ENCODE assay signal across 13 mouse cellular contexts in genomic region chr5:74816523-74816922, GRCm38 (mm10).
DNase-seq lines count a peak whose midpoint lies in the region; ATAC-seq and TF ChIP-seq lines count a peak whose summit lies in the region.
"Had no signal": no experiment of that assay in that cellular context is flagged by ENCODE, and none has a peak within 500 bp of the region (broad histone marks: within the 10 kb centered on the region; RNA-seq: fewer than 3 reads in every experiment).

No protein-coding gene starts in this region.

- H3K4me2 ChIP-seq in kidney, embryonic 16.5 days (replicated peaks; ENCODE audit: low read depth, low read length): no peak overlapping the region
- H3K4me2 ChIP-seq in lung, embryonic 16.5 days (ENCODE audit: low read depth, low read length): no peak overlapping the region
- no peak overlapping the region for H3K4me2 ChIP-seq in liver, embryonic 11.5 days
- H3K4me2 ChIP-seq in stomach, postnatal 0 days (replicated peaks; ENCODE audit: low read depth): no peak overlapping the region

- ATAC-seq in kidney, embryonic 16.5 days (ENCODE audit: low FRiP score, low TSS enrichment): 0 out of 2 replicates have a peak, but pooled peaks have one; percentile 39
- ATAC-seq in lung, embryonic 16.5 days (ENCODE audit: low read depth): peak; percentile 62; the same call in 1 of the 2 replicates
- ATAC-seq in liver, embryonic 11.5 days (replicated peaks; ENCODE audit: low FRiP score): no peak
- ATAC-seq in granulocyte monocyte progenitor cell, adult 5-6 weeks (replicated peaks; ENCODE audit: poor library complexity, severe bottlenecking): no peak
- no peak for ATAC-seq in stomach, postnatal 0 days (ENCODE audit: low FRiP score, low TSS enrichment)

- no peaks in the 10 kb centered on the region for H3K4me1 ChIP-seq in kidney, embryonic 16.5 days (ENCODE audit: insufficient read depth, low read length)
- H3K4me1 ChIP-seq in lung, embryonic 16.5 days (replicated peaks; ENCODE audit: control insufficient read depth, insufficient read depth, low read length): peaks cover 6% of the 10 kb centered on the region
- H3K4me1 ChIP-seq in liver, embryonic 11.5 days (replicated peaks; ENCODE audit: control insufficient read depth, insufficient read depth, low read length): no peaks in the 10 kb centered on the region
- H3K4me1 ChIP-seq in stomach, postnatal 0 days (replicated peaks; ENCODE audit: control insufficient read depth, insufficient read depth): no peaks in the 10 kb centered on the region

- no peak overlapping the region for H3K4me3 ChIP-seq in kidney, embryonic 16.5 days (ENCODE audit: low read length)
- H3K4me3 ChIP-seq in lung, embryonic 16.5 days (ENCODE audit: low read length): no peak overlapping the region
- H3K4me3 ChIP-seq in liver, embryonic 11.5 days (ENCODE audit: low read depth, low read length): no peak overlapping the region
- no peak overlapping the region for H3K4me3 ChIP-seq in stomach, postnatal 0 days (ENCODE audit: low read depth, low read length)
- H3K4me3 ChIP-seq: forebrain, embryonic 10.5 days; heart, embryonic 10.5 days had no signal

- TF ChIP-seq CTCF in stomach, postnatal 0 days (IDR thresholded peaks at IDR 0.05; ENCODE audit: low read depth): no peak

- H3K27ac ChIP-seq in kidney, embryonic 16.5 days (ENCODE audit: low read length): no peak overlapping the region
- H3K27ac ChIP-seq in lung, embryonic 16.5 days (ENCODE audit: low read length): no peak overlapping the region
- H3K27ac ChIP-seq in liver, embryonic 11.5 days (ENCODE audit: low read depth, low read length): no peak overlapping the region
- H3K27ac ChIP-seq in stomach, postnatal 0 days (replicated peaks): no peak overlapping the region
- H3K27ac ChIP-seq: forebrain, embryonic 10.5 days; heart, embryonic 10.5 days; macrophage had no signal

- no peaks in the 10 kb centered on the region for H3K36me3 ChIP-seq in kidney, embryonic 16.5 days (ENCODE audit: insufficient read depth, low read length)
- H3K36me3 ChIP-seq in lung, embryonic 16.5 days (ENCODE audit: control insufficient read depth, insufficient read depth, low read length): no peaks in the 10 kb centered on the region
- no peaks in the 10 kb centered on the region for H3K36me3 ChIP-seq in liver, embryonic 11.5 days (ENCODE audit: control insufficient read depth, insufficient read depth, low read length)
- no peaks in the 10 kb centered on the region for H3K36me3 ChIP-seq in stomach, postnatal 0 days (ENCODE audit: control insufficient read depth, insufficient read depth, low read length)
- H3K36me3 ChIP-seq: forebrain, embryonic 10.5 days; heart, embryonic 10.5 days had no signal

- TF ChIP-seq EP300 in stomach, postnatal 0 days (optimal IDR thresholded peaks at IDR 0.05): no peak

- H3K9me3 ChIP-seq in kidney, embryonic 16.5 days (ENCODE audit: low read length): no peaks in the 10 kb centered on the region
- no peaks in the 10 kb centered on the region for H3K9me3 ChIP-seq in lung, embryonic 16.5 days (ENCODE audit: control insufficient read depth, low read length)
- H3K9me3 ChIP-seq in liver, embryonic 11.5 days (ENCODE audit: control insufficient read depth, low read length): no peaks in the 10 kb centered on the region
- no peaks in the 10 kb centered on the region for H3K9me3 ChIP-seq in stomach, postnatal 0 days (ENCODE audit: control insufficient read depth, low read length)
- H3K9me3 ChIP-seq: forebrain, embryonic 10.5 days; heart, embryonic 10.5 days had no signal

- no peaks in the 10 kb centered on the region for H3K27me3 ChIP-seq in kidney, embryonic 16.5 days (ENCODE audit: insufficient read depth, low read length)
- no peaks in the 10 kb centered on the region for H3K27me3 ChIP-seq in lung, embryonic 16.5 days (ENCODE audit: control insufficient read depth, insufficient read depth, low read depth, low read length)
- no peaks in the 10 kb centered on the region for H3K27me3 ChIP-seq in liver, embryonic 11.5 days (replicated peaks; ENCODE audit: control insufficient read depth, insufficient read depth, low read length)
- no peaks in the 10 kb centered on the region for H3K27me3 ChIP-seq in stomach, postnatal 0 days (ENCODE audit: control insufficient read depth, insufficient read depth, low read length)

- peak; percentile 24 for DNase-seq in gastrocnemius, postnatal 10 days
- DNase-seq in gastrocnemius, adult 8-10 months (ENCODE audit: low spot score in 2 of 2): no peak
- peak; percentile 61 for DNase-seq in NIH3T3 (ENCODE audit: low read depth)
- no peak for DNase-seq in liver, embryonic 11.5 days (ENCODE audit: low spot score)
- no peak for DNase-seq in stomach, postnatal 0 days (ENCODE audit: low spot score)
- DNase-seq: embryo, embryonic 11 days; thymus, postnatal 36 days had no signal

- no peak overlapping the region for H3K9ac ChIP-seq in kidney, embryonic 16.5 days (replicated peaks; ENCODE audit: low read length)
- no peak overlapping the region for H3K9ac ChIP-seq in lung, embryonic 16.5 days (ENCODE audit: low read length)
- H3K9ac ChIP-seq in liver, embryonic 11.5 days (ENCODE audit: low read depth, low read length): no peak overlapping the region
- no peak overlapping the region for H3K9ac ChIP-seq in stomach, postnatal 0 days (ENCODE audit: low read length)

- 30% methylated on average over 5 of the region's 5 CpGs for WGBS in kidney, embryonic 16.5 days
- 40% methylated on average over 5 of the region's 5 CpGs for WGBS in lung, embryonic 16.5 days
- 71% methylated on average over 5 of the region's 5 CpGs for WGBS in liver, embryonic 11.5 days
- WGBS in stomach, postnatal 0 days: 54% methylated on average over 5 of the region's 5 CpGs

Comparison
In these comparisons a context has a peak if more than half of its experiments do, and no peak if none do; other contexts are left out.
1. DNase-seq: peak in gastrocnemius, postnatal 10 days (single experiment) and NIH3T3 (single experiment); none in gastrocnemius, adult 8-10 months (0 of 2), liver, embryonic 11.5 days (single experiment) and stomach, postnatal 0 days (single experiment).
2. ATAC-seq: peak in kidney, embryonic 16.5 days (single experiment) and lung, embryonic 16.5 days (single experiment); none in liver, embryonic 11.5 days (single experiment), granulocyte monocyte progenitor cell, adult 5-6 weeks (single experiment) and stomach, postnatal 0 days (single experiment).